ENCODE assay signal across 16 mouse cellular contexts in genomic region chr3:95002569-95002968, GRCm38 (mm10). TPM values are rescaled to one million over a fixed set of nuclear protein-coding genes. Genes with fewer than 3 reads are reported as not detected.
A peak's percentile ranks its signal among the peaks of the same experiment; 100 is the strongest.
DNase-seq lines count a peak whose midpoint lies in the region; ATAC-seq and TF ChIP-seq lines count a peak whose summit lies in the region.
"Had no signal": no experiment of that assay in that cellular context is flagged by ENCODE, and none has a peak within 500 bp of the region (broad histone marks: within the 10 kb centered on the region; RNA-seq: fewer than 3 reads in every experiment).

No protein-coding gene starts in this region.

- no peak for TF ChIP-seq POLR2A in thymus, adult 2 months (IDR thresholded peaks at IDR 0.05; ENCODE audit: control insufficient read depth, extremely low read depth, insufficient read depth, low read length, poor library complexity)

- no peak overlapping the region for H3K27ac ChIP-seq in forebrain, embryonic 14.5 days (ENCODE audit: low read depth, low read length)
- peak overlapping the region; percentile 55; the same call in 1 of the 2 replicates for H3K27ac ChIP-seq in hindbrain, embryonic 15.5 days (replicated peaks)
- H3K27ac ChIP-seq in neural tube, embryonic 14.5 days (ENCODE audit: low read depth, low read length) = no peak overlapping the region
- no peak overlapping the region for H3K27ac ChIP-seq in thymus, adult 2 months (ENCODE audit: control insufficient read depth, insufficient read depth, low read length)
- H3K27ac ChIP-seq: heart, embryonic 13.5 days; stomach, embryonic 15.5 days had no signal

- H3K27me3 ChIP-seq in forebrain, embryonic 14.5 days (replicated peaks; ENCODE audit: control insufficient read depth, insufficient read depth, low read length) = no peaks in the 10 kb centered on the region
- no peaks in the 10 kb centered on the region for H3K27me3 ChIP-seq in hindbrain, embryonic 15.5 days
- no peaks in the 10 kb centered on the region for H3K27me3 ChIP-seq in neural tube, embryonic 14.5 days (ENCODE audit: control insufficient read depth, insufficient read depth, low read length)
- no peaks in the 10 kb centered on the region for H3K27me3 ChIP-seq in thymus, adult 2 months (ENCODE audit: control insufficient read depth, insufficient read depth, low read length)
- H3K27me3 ChIP-seq: heart, embryonic 13.5 days; stomach, embryonic 15.5 days had no signal

- H3K4me3 ChIP-seq in forebrain, embryonic 14.5 days (ENCODE audit: low read depth, low read length) = no peak overlapping the region
- no peak overlapping the region for H3K4me3 ChIP-seq in hindbrain, embryonic 15.5 days
- H3K4me3 ChIP-seq in neural tube, embryonic 14.5 days (ENCODE audit: low read depth, low read length) = no peak overlapping the region
- H3K4me3 ChIP-seq in thymus, adult 2 months (ENCODE audit: control insufficient read depth, insufficient read depth, low read length) = no peak overlapping the region
- H3K4me3 ChIP-seq: heart, embryonic 13.5 days; stomach, embryonic 15.5 days had no signal

- peak; percentile 50 for DNase-seq in retina, postnatal 1 day
- DNase-seq in retina, embryonic 14.5 days (ENCODE audit: low spot score) = no peak
- peak; percentile 36 for DNase-seq in forebrain, embryonic 14.5 days (ENCODE audit: low spot score)
- DNase-seq in adrenal gland, adult 18-20 months (ENCODE audit: low spot score in 2 of 2) = no peak
- no peak for DNase-seq in thymus, adult 2 months
- DNase-seq: cerebellum, adult 11-12 months; gastrocnemius, postnatal 10 days; kidney, adult 18-20 months; lung, embryonic 14.5 days; thymus, postnatal 14 days had no signal

- no peak for TF ChIP-seq CTCF in thymus, adult 2 months (IDR thresholded peaks at IDR 0.05; ENCODE audit: borderline replicate concordance, control insufficient read depth, extremely low read depth, insufficient read depth, low read length, poor library complexity)

- 33% methylated on average over 4 of the region's 4 CpGs for WGBS in forebrain, embryonic 14.5 days
- 52% methylated on average over 4 of the region's 4 CpGs for WGBS in hindbrain, embryonic 15.5 days
- 50% methylated on average over 4 of the region's 4 CpGs for WGBS in neural tube, embryonic 14.5 days
- WGBS in thymus, adult 2 months = 94% methylated on average over 4 of the region's 4 CpGs

- ATAC-seq in forebrain, embryonic 14.5 days = 0 out of 2 replicates have a peak, but pooled peaks have one; percentile 38
- peak; percentile 27; the same call in 1 of the 2 replicates for ATAC-seq in hindbrain, embryonic 15.5 days (ENCODE audit: low FRiP score, low read depth)
- peak; percentile 47; the same call in 1 of the 2 replicates for ATAC-seq in neural tube, embryonic 14.5 days (ENCODE audit: low read depth)
- ATAC-seq in erythroid progenitor cell, adult 5-6 weeks (replicated peaks; ENCODE audit: low FRiP score, poor library complexity, severe bottlenecking) = no peak
- ATAC-seq: CD4-positive, CD25-positive, alpha-beta regulatory T cell, adult 4 months had no signal

- peaks cover 93% of the 10 kb centered on the region for H3K36me3 ChIP-seq in forebrain, embryonic 14.5 days (ENCODE audit: control insufficient read depth, insufficient read depth, low read length)
- H3K36me3 ChIP-seq in hindbrain, embryonic 15.5 days = peaks cover 76% of the 10 kb centered on the region
- peaks cover 46% of the 10 kb centered on the region for H3K36me3 ChIP-seq in neural tube, embryonic 14.5 days (ENCODE audit: control insufficient read depth, insufficient read depth, low read length)
- H3K36me3 ChIP-seq in thymus, adult 2 months (ENCODE audit: control insufficient read depth, insufficient read depth, low read length) = peaks cover 86% of the 10 kb centered on the region

- no peaks in the 10 kb centered on the region for H3K4me1 ChIP-seq in forebrain, embryonic 14.5 days (ENCODE audit: control insufficient read depth, insufficient read depth, low read length)
- no peaks in the 10 kb centered on the region for H3K4me1 ChIP-seq in hindbrain, embryonic 15.5 days (replicated peaks)
- no peaks in the 10 kb centered on the region for H3K4me1 ChIP-seq in neural tube, embryonic 14.5 days (ENCODE audit: control insufficient read depth, insufficient read depth, low read length)
- no peaks in the 10 kb centered on the region for H3K4me1 ChIP-seq in thymus, adult 2 months (replicated peaks; ENCODE audit: control insufficient read depth, insufficient read depth, low read length)
- H3K4me1 ChIP-seq: heart, embryonic 13.5 days had no signal

- H3K9me3 ChIP-seq in forebrain, embryonic 14.5 days (replicated peaks; ENCODE audit: control insufficient read depth, low read length) = no peaks in the 10 kb centered on the region
- no peaks in the 10 kb centered on the region for H3K9me3 ChIP-seq in hindbrain, embryonic 15.5 days
- H3K9me3 ChIP-seq in neural tube, embryonic 14.5 days (ENCODE audit: control insufficient read depth, low read length) = no peaks in the 10 kb centered on the region
- H3K9me3 ChIP-seq: heart, embryonic 13.5 days; stomach, embryonic 15.5 days had no signal

- H3K9ac ChIP-seq in forebrain, embryonic 14.5 days (ENCODE audit: low read length) = no peak overlapping the region
- H3K9ac ChIP-seq in hindbrain, embryonic 15.5 days = no peak overlapping the region
- no peak overlapping the region for H3K9ac ChIP-seq in neural tube, embryonic 14.5 days (replicated peaks; ENCODE audit: low read depth, low read length)
- H3K9ac ChIP-seq: heart, embryonic 13.5 days; lung, embryonic 14.5 days; stomach, embryonic 15.5 days had no signal

- H3K4me2 ChIP-seq in forebrain, embryonic 14.5 days (ENCODE audit: low read length) = no peak overlapping the region
- no peak overlapping the region for H3K4me2 ChIP-seq in hindbrain, embryonic 15.5 days
- H3K4me2 ChIP-seq in neural tube, embryonic 14.5 days (ENCODE audit: low read depth, low read length) = no peak overlapping the region
- H3K4me2 ChIP-seq: heart, embryonic 13.5 days; lung, embryonic 14.5 days; stomach, embryonic 15.5 days had no signal

RNA-seq across cellular contexts. Expression of gene Zfp687, which starts 12.7 kb away (rescaled TPM):
- 16.4 and 21.8 TPM in 2 replicates for polyA plus RNA-seq in forebrain, embryonic 14.5 days (2014; fragmentation: Nextera tagmentation; extraction: Ambion mirVana)
- polyA plus RNA-seq in hindbrain, embryonic 15.5 days (2015; fragmentation: Nextera tagmentation; extraction: Ambion mirVana) = 18.9 and 21.2 TPM in 2 replicates
- polyA plus RNA-seq in neural tube, embryonic 14.5 days (2014; fragmentation: Nextera tagmentation; extraction: Ambion mirVana) = 15.4 and 17.2 TPM in 2 replicates
- total RNA-seq in adrenal gland, adult 18-20 months (2021) = 10 to 100 TPM; 22.7 to 26.1 TPM
- 57.1 and 61.2 TPM in 2 replicates for polyA plus RNA-seq in thymus, adult 2 months (2012; rRNA removed)
- total RNA-seq in erythroid progenitor cell, adult 5-6 weeks (2015; ENCODE audit: low replicate concordance) = 7.9 and 26.0 TPM in 2 replicates
- total RNA-seq in erythroid progenitor cell, adult 5-6 weeks (2017; ENCODE audit: low replicate concordance) = 6.6 and 8.1 TPM in 2 replicates

RNA-seq across cellular contexts. Expression of gene Pi4kb, which starts 28.0 kb away (rescaled TPM):
- 28.8 and 31.0 TPM in 2 replicates for polyA plus RNA-seq in forebrain, embryonic 14.5 days (2014; fragmentation: Nextera tagmentation; extraction: Ambion mirVana)
- 21.8 and 27.3 TPM in 2 replicates for polyA plus RNA-seq in hindbrain, embryonic 15.5 days (2015; fragmentation: Nextera tagmentation; extraction: Ambion mirVana)
- polyA plus RNA-seq in neural tube, embryonic 14.5 days (2014; fragmentation: Nextera tagmentation; extraction: Ambion mirVana) = 23.8 and 26.7 TPM in 2 replicates
- total RNA-seq in adrenal gland, adult 18-20 months (2021) = 10 to 100 TPM; 62.9 to 65.3 TPM
- 59.0 and 62.3 TPM in 2 replicates for polyA plus RNA-seq in thymus, adult 2 months (2012; rRNA removed)
- total RNA-seq in erythroid progenitor cell, adult 5-6 weeks (2015; ENCODE audit: low replicate concordance) = 12.2 and 26.7 TPM in 2 replicates
- total RNA-seq in erythroid progenitor cell, adult 5-6 weeks (2017; ENCODE audit: low replicate concordance) = 9.5 and 26.1 TPM in 2 replicates

RNA-seq across cellular contexts. Expression of gene Psmd4, which starts 39.8 kb away (rescaled TPM):
- polyA plus RNA-seq in forebrain, embryonic 14.5 days (2014; fragmentation: Nextera tagmentation; extraction: Ambion mirVana) = 293 and 334 TPM in 2 replicates
- polyA plus RNA-seq in hindbrain, embryonic 15.5 days (2015; fragmentation: Nextera tagmentation; extraction: Ambion mirVana) = 260 and 276 TPM in 2 replicates
- polyA plus RNA-seq in neural tube, embryonic 14.5 days (2014; fragmentation: Nextera tagmentation; extraction: Ambion mirVana) = 252 and 260 TPM in 2 replicates
- 100 to 1,000 TPM; 267 to 274 TPM for total RNA-seq in adrenal gland, adult 18-20 months (2021)
- 212 and 227 TPM in 2 replicates for polyA plus RNA-seq in thymus, adult 2 months (2012; rRNA removed)
- total RNA-seq in erythroid progenitor cell, adult 5-6 weeks (2015; ENCODE audit: low replicate concordance) = 79.6 and 112 TPM in 2 replicates
- 111 and 160 TPM in 2 replicates for total RNA-seq in erythroid progenitor cell, adult 5-6 weeks (2017; ENCODE audit: low replicate concordance)

RNA-seq across cellular contexts. Expression of gene Rfx5, which starts 48.7 kb away (rescaled TPM):
- polyA plus RNA-seq in forebrain, embryonic 14.5 days (2014; fragmentation: Nextera tagmentation; extraction: Ambion mirVana) = 5.6 and 5.9 TPM in 2 replicates
- polyA plus RNA-seq in hindbrain, embryonic 15.5 days (2015; fragmentation: Nextera tagmentation; extraction: Ambion mirVana) = 6.9 and 7.1 TPM in 2 replicates
- polyA plus RNA-seq in neural tube, embryonic 14.5 days (2014; fragmentation: Nextera tagmentation; extraction: Ambion mirVana) = 8.9 and 9.4 TPM in 2 replicates
- total RNA-seq in adrenal gland, adult 18-20 months (2021) = 10 to 100 TPM; 13.4 to 20.4 TPM
- 33.3 and 36.8 TPM in 2 replicates for polyA plus RNA-seq in thymus, adult 2 months (2012; rRNA removed)
- total RNA-seq in erythroid progenitor cell, adult 5-6 weeks (2015; ENCODE audit: low replicate concordance) = 4.3 and 6.7 TPM in 2 replicates
- 1.4 and 2.3 TPM in 2 replicates for total RNA-seq in erythroid progenitor cell, adult 5-6 weeks (2017; ENCODE audit: low replicate concordance)

Comparison
In these comparisons a context has a peak if more than half of its experiments do, and no peak if none do; other contexts are left out.
1. DNase-seq: peak in retina, postnatal 1 day (single experiment) and forebrain, embryonic 14.5 days (single experiment); none in retina, embryonic 14.5 days (single experiment), adrenal gland, adult 18-20 months (0 of 2) and thymus, adult 2 months (single experiment).